Mouse (Mus musculus) thymus, adult 2 months (tissue): ENCODE results near the gene Shb.

Source experiments
- CTCF ChIP-seq: fragments of 200-500 bp; IDR thresholded peaks from 2 replicates; pipeline ENCODE4 v1.5.1; 2012; ENCODE audit warnings: mild to moderate bottlenecking, control low read depth, low read length, moderate library complexity, borderline replicate concordance; ENCODE audit not compliant: control insufficient read depth, poor library complexity, insufficient read depth; ENCODE audit errors: extremely low read depth
- POLR2A ChIP-seq: fragments of 200-500 bp; IDR thresholded peaks from 2 replicates; pipeline ENCODE4 v1.6.1; 2012; ENCODE audit warnings: mild to moderate bottlenecking, low read length, control low read depth, moderate library complexity; ENCODE audit not compliant: control insufficient read depth, poor library complexity, insufficient read depth; ENCODE audit errors: extremely low read depth

- TF ChIP-seq CTCF (no peak), POLR2A (no peak)
Measured at GRCm38 (mm10) chr4:45489141-45490035, 42.9 kb downstream of the Shb start.
